Mouse (Mus musculus) hindbrain, embryonic 12.5 days (tissue): ENCODE data around the gene Ctsc. TPM values are rescaled to one million over a fixed set of nuclear protein-coding genes. Genes with fewer than 3 reads are reported as not detected.

Experiments used
- ATAC-seq: fragments of 200-750 bp; cut with Nextera tagmentation; 2 replicates; pipeline ENCODE4 v1.8.0; 2017; ENCODE audit warnings: moderate TSS enrichment; ENCODE audit not compliant: low FRiP score
- H3K27ac ChIP-seq: fragments of 300-500 bp; sonication (generic); 2 replicates; pipeline ENCODE4 v1.5.1; 2016; ENCODE audit warnings: mild to moderate bottlenecking
- H3K27me3 ChIP-seq: fragments of 300-500 bp; sonication (generic); 2 replicates; pipeline ENCODE4 v1.6.1; 2016; ENCODE audit warnings: mild to moderate bottlenecking
- H3K36me3 ChIP-seq: fragments of 300-500 bp; sonication (generic); 2 replicates; pipeline ENCODE4 v1.6.1; 2016; ENCODE audit warnings: mild to moderate bottlenecking
- H3K4me1 ChIP-seq: fragments of 300-500 bp; sonication (generic); 2 replicates; pipeline ENCODE4 v1.6.1; 2016
- H3K4me2 ChIP-seq: fragments of 300-500 bp; sonication (generic); replicated peaks from 2 replicates; pipeline ENCODE4 v1.6.1; 2016; ENCODE audit warnings: mild to moderate bottlenecking
- H3K4me3 ChIP-seq: fragments of 300-500 bp; sonication (generic); 2 replicates; pipeline ENCODE4 v1.5.1; 2016; ENCODE audit warnings: mild to moderate bottlenecking
- H3K9ac ChIP-seq: fragments of 300-500 bp; sonication (generic); 2 replicates; pipeline ENCODE4 v1.6.1; 2016; ENCODE audit warnings: mild to moderate bottlenecking, moderate library complexity
- H3K9me3 ChIP-seq: fragments of 300-500 bp; sonication (generic); replicated peaks from 2 replicates; pipeline ENCODE4 v1.6.1; 2016; ENCODE audit warnings: mild to moderate bottlenecking
- WGBS: fragments of 180-500 bp; shearing (Covaris S2); methylation state at CpG from one replicate; pipeline ENCODE4 v1.1.7; 2016; 5-methylcytosine and 5-hydroxymethylcytosine counted together
- polyA plus RNA-seq: library from polyadenylated mRNA; unstranded; fragments of >200 nt; fragmentation: Nextera tagmentation; extraction: Ambion mirVana; gene quantifications from 2 replicates; pipeline ENCODE4 v1.2.1, GENCODE M21; 2016

The Ctsc gene
- polyA plus RNA-seq, 1 experiment from 2014 or later = 17.3 TPM

- ATAC-seq = no peak
- H3K27ac ChIP-seq = no peak overlapping the region
- no peak overlapping the region for H3K4me3 ChIP-seq
- 49% methylated on average over 7 of the region's 7 CpGs for WGBS
- H3K27me3 ChIP-seq = no peaks in the 10 kb centered on the region
- no peaks in the 10 kb centered on the region for H3K9me3 ChIP-seq
- H3K4me2 ChIP-seq = no peak overlapping the region
- H3K4me1 ChIP-seq = no peaks in the 10 kb centered on the region
- no peak overlapping the region for H3K9ac ChIP-seq
- no peaks in the 10 kb centered on the region for H3K36me3 ChIP-seq
Measured at GRCm38 (mm10) chr7:88358042-88358878, 80.4 kb downstream of the Ctsc start.

Other genes starting within 250 kb of the Ctsc start
- gene Rab38, start 152.2 kb downstream of the Ctsc start, polyA plus RNA-seq = 3.2 and 3.3 TPM in 2 replicates